Mouse (Mus musculus) hindlimb bud, embryonic 11.5 days (tissue): ENCODE measurements at regions not wholly inside any gene's neighbourhood (a gene's known extent, or its start where the extent isn't known, plus 50 kb on each side); places are given as distances from the start of the nearest gene placed in this dataset.
A peak's percentile ranks its signal among the peaks of the same experiment; 100 is the strongest.
"Not testable (repeated sequence)": the region's sequence is repeated elsewhere in the genome, so short reads cannot be mapped to it uniquely, and the experiment has no call there.

Source experiments
- DNase-seq: peaks from one replicate; pipeline ENCODE4 v3.0.0-alpha.2; 2012; ENCODE audit warnings: low read depth, low spot score; ENCODE audit errors: extremely low spot score

DNA sequence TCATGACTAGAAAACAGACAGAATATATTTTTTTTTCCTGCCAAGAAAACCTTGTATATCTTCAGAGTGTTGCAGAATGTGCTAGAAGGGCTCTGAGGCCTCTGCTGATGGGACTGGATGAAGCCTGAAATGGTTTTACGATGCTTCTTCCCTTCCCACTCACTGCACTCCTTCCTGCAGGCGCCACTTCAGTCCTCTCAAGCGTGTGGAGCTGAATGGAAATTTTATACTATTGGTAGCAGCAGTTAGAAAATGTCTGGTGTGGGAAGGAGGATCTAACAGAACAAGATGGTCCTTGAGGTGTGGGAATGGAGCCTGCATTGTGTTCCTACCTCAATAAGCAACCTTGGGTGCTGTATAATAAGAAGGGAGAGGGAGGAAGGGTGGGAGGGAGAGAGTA lies 166.1 kb upstream of the Smlr1 start:
- DNase-seq, result no peak

GRCm38 (mm10) chr10:25695798-25696197 lies 159.7 kb upstream of the Smlr1 start:
- no peak for DNase-seq

DNA sequence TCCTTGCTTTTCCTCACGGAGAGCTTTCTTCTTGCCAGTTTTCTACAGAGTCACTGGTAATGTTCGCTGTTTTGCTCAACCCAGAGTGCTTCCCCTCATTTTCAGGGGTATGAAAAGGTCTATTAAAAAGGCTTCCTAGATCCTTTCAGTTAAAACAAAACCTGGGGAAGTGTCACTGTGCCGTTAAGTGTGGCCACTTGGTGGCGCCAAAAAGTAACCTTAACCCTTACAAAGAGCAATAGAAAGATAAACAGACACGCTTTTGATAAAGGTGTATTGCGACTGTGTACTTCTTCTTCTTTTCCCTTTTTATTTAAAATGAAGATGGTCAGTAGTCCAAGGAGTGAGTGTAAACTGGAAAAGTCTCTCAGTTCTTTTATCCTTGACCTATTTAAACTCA lies 145.2 kb upstream of the Smlr1 start:
- DNase-seq, result peak; percentile 49

DNA sequence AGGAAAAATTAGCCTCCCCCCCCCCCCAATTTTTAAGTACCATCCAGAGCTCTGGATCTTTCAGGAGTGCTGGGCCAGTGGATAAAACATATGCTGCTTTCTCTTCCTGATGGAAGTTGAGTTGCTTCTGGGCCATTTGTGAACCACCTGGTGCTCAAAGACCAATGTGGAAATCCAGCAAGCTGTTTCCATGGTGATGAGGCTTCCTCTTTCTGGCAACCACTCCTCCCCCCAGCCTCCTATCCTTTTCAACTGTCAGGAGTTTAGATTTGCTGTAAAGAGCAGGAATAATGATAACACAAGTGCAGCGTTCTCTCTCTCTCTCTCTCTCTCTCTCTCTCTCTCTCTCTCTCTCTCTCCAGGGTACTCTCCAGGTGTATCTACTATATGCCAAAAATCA lies 141.8 kb upstream of the Smlr1 start:
- no peak for DNase-seq

GRCm38 (mm10) chr10:25675368-25675767 lies 139.3 kb upstream of the Smlr1 start:
- no peak for DNase-seq

DNA sequence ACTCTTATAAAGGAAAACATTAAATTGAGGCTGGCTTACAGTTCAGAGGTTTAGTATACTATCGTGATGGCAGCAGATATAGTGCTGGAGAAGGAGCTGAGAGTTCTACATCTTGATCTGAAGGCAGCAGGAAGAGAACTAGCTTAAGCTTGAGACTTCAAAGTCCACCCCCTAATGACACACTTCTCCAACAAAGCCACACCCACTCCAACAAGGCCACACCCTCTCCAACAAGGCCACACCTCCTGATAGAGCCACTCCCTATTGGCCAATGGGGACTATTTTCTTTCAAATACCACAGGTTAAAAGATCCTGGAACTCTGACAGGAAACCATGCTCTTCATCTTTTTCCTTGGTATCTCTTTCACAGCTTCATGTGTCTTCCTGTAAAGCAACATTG lies 134.0 kb upstream of the Smlr1 start:
- no peak for DNase-seq

- DNase-seq, result no peak
These were observed 116.9 kb upstream of the Smlr1 start for GRCm38 (mm10) chr10:25652742-25653563.

DNA sequence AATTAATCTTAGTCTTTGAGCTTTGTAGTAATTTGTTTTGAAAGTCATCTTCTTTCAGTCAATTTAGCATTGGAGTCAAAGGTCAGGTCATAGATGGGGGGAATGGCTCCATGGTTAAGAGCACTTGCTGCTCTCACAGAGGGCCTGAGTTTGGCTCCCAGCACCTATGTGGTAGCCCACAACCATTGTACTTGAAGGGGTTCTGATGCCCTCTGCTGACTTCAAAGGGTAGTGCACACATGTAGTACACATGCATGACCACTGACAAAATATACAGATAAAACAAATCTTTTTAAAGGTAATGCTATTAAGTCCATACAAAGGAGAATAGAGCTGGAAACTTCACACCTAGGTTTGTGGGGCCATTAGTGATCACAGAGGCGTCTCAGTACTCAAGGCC lies 111.7 kb upstream of the Smlr1 start:
- DNase-seq, result no peak

DNA sequence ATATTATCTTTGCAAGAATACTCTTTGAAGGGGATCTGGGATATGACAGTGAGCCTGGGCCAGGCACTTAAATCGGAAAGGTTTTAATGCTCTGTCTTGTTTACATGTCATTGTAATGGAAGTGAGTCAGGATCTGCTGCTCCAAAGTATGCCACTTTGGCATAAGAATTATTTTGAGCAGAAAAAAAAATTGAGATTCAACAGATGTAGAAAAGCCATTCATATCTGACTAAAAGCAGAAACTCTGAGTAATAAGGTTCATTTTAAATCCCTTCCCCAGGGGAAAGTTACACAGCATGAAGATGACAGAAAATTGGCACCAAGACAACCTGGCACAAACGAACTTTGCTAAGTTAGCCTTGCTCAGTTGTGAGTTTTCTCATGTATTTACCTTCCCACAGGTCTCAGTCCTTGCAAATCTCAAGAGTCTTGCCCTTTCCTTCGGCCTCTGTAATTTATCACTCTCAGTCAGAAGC lies 107.5 kb upstream of the Smlr1 start:
- no peak for DNase-seq

DNA sequence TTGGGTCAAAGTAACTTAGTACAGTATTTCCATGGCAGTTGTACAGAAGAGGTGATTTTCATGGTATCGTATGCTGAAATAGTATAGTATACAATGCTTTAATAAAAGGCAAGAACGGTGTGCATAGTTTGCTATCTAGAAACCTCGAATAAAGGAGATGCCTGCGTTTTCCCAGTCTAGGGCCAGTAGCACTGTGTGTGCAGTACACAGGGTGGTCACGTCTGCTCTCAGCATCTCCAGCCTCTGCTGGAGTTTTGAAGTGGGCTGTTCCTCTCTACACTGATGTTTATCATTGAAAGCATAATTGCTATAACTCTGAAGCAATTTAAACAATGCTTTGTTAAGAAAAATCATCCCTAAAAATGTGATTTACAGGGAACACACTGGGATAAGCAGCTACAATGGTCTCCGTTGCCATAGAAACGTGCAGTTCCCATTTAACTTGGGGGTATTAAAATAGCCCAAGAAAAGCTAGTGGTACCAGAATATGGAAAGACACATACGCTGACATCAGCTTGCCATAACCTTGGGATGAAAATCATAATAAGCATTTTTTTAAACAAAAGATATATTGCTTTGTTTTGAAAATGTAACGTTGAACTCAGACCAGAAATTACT lies 106.1 kb upstream of the Smlr1 start:
- no peak for DNase-seq

DNA sequence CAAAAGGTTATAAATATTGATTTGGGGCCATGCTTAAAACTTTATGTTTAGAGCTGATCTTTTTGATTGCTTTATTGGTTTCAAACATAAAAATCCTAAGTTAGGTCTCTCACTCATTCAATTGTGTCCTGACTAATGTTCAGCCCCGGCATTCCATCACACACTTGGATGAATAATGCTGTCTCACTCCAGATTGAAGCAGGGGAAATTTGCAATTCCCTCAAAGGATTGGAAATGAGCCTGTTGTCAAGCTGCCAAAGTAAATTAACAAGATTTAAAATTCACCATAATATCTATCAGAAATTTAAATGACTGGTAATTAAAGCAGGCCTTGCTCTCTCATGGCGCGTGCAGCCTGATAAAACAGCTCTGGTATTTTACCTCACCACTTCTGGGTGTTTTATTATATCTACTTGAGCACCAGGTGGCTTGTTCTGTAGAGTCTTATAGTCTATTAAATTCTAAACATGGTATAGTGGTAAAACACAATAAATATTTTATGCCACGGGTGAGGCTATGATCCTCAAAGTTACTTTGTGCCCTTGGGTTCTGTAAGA lies 97.1 kb upstream of the Smlr1 start:
- no peak for DNase-seq

- no peak for DNase-seq
These were observed 96.2 kb upstream of the Smlr1 start for GRCm38 (mm10) chr10:25632306-25632705.

DNA sequence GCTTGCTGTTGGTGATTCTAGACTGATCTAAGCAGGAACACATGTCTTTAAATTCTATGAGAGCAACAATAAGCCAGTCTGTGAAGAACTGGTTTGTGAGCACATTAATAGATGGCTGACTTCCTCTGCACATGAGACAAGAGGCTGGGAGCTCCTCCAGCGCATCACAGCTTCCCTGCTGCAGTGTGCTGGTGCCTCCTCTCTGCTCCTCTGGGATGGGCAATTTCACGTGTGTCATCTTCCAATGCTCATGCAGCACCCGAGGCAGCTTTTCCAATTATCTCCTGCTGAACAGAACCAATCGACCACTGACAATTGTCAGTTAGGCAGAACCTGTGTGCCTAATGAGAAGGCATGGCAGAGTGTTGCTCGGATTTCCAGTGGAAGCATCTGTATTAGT lies 86.5 kb upstream of the Smlr1 start:
- DNase-seq, result no peak

DNA sequence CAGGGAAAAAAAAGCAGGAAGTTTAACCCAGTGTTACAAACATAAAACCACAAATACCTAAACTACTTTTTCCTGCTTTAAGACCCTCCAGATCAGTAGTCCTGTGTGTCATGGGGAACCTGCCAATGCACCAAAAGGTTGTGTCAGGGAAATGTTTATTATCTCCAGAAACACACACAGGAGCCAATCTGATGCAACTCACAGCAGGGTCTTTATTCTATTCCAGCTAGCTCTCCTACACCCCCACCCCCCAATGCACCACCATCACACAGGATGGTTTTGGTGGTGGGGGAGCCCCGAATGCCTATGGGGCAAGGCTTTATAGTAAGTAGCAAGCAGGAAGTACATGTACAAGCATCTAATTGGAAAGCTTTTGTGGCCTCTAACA lies 85.7 kb upstream of the Smlr1 start:
- not testable (repeated sequence) for DNase-seq

GRCm38 (mm10) chr10:25620939-25621746 lies 85.1 kb upstream of the Smlr1 start:
- DNase-seq, result peak; percentile 52

GRCm38 (mm10) chr10:25619702-25620101 lies 83.6 kb upstream of the Smlr1 start:
- DNase-seq, result no peak

GRCm38 (mm10) chr10:25601471-25601870 lies 65.4 kb upstream of the Smlr1 start:
- DNase-seq, result no peak

- no peak for DNase-seq
These were observed 53.2 kb upstream of the Smlr1 start for GRCm38 (mm10) chr10:25589316-25589645.

GRCm38 (mm10) chr10:25588611-25589315 lies 52.7 kb upstream of the Smlr1 start:
- DNase-seq, result no peak
